ENCODE assay signal across 22 mouse cellular contexts in genomic region chr12:119386243-119386642, GRCm38 (mm10).
A peak's percentile ranks its signal among the peaks of the same experiment; 100 is the strongest.
DNase-seq lines count a peak whose midpoint lies in the region; ATAC-seq lines count a peak whose summit lies in the region.
"Had no signal": no experiment of that assay in that cellular context is flagged by ENCODE, and none has a peak within 500 bp of the region (broad histone marks: within the 10 kb centered on the region; RNA-seq: fewer than 3 reads in every experiment).

No protein-coding gene starts in this region.

- no peak overlapping the region for H3K27ac ChIP-seq in forebrain, embryonic 16.5 days (ENCODE audit: low read length)
- H3K27ac ChIP-seq: heart, adult 2 months; hindbrain, embryonic 10.5 days; hindbrain, embryonic 13.5 days; intestine, embryonic 15.5 days had no signal

- peak; percentile 41 for DNase-seq in A20 (ENCODE audit: low read depth, low spot score)
- DNase-seq in cerebellum, postnatal 4 days (ENCODE audit: low spot score in 2 of 2) = no peak
- DNase-seq in kidney, adult 11 months = no peak
- DNase-seq: adrenal gland, postnatal 10 days; adrenal gland, postnatal 36 days; cerebellum, adult 18-20 months; cerebellum, adult 9-10 months; cerebellum, postnatal 25 days; gastrocnemius, postnatal 25 days; heart, adult 2 months; kidney, adult 18-20 months had no signal

- ATAC-seq in granulocyte monocyte progenitor cell, adult 5-6 weeks (replicated peaks; ENCODE audit: poor library complexity, severe bottlenecking) = peak; percentile 66
- peak; percentile 48; the same call in 1 of the 2 replicates for ATAC-seq in megakaryocyte progenitor cell, adult 5-6 weeks (replicated peaks; ENCODE audit: poor library complexity)
- ATAC-seq in forebrain, embryonic 16.5 days = no peak
- ATAC-seq: activated CD4-positive, CD25-positive, alpha-beta regulatory T cell, adult 4 months; CD4-positive, CD25-positive, alpha-beta regulatory T cell, adult 4 months; forebrain, embryonic 14.5 days; hindbrain, embryonic 16.5 days had no signal

- no peaks in the 10 kb centered on the region for H3K27me3 ChIP-seq in forebrain, embryonic 16.5 days (replicated peaks; ENCODE audit: control insufficient read depth, insufficient read depth, low read length)
- H3K27me3 ChIP-seq: hindbrain, embryonic 13.5 days; intestine, embryonic 15.5 days had no signal

- H3K9me3 ChIP-seq in forebrain, embryonic 16.5 days (ENCODE audit: control insufficient read depth, low read length) = no peaks in the 10 kb centered on the region
- H3K9me3 ChIP-seq: hindbrain, embryonic 10.5 days; hindbrain, embryonic 13.5 days; intestine, embryonic 15.5 days had no signal

- no peaks in the 10 kb centered on the region for H3K4me1 ChIP-seq in forebrain, embryonic 16.5 days (replicated peaks; ENCODE audit: control insufficient read depth, insufficient read depth, low read length)
- H3K4me1 ChIP-seq: hindbrain, embryonic 10.5 days; hindbrain, embryonic 13.5 days had no signal

- no peak overlapping the region for H3K4me3 ChIP-seq in forebrain, embryonic 16.5 days (replicated peaks; ENCODE audit: low read length)
- H3K4me3 ChIP-seq: heart, adult 2 months; hindbrain, embryonic 10.5 days; hindbrain, embryonic 13.5 days; intestine, embryonic 15.5 days had no signal

- no peak overlapping the region for H3K4me2 ChIP-seq in forebrain, embryonic 16.5 days (ENCODE audit: low read length)
- H3K4me2 ChIP-seq: heart, embryonic 11.5 days; hindbrain, embryonic 13.5 days; intestine, embryonic 15.5 days had no signal

- no peak overlapping the region for H3K9ac ChIP-seq in forebrain, embryonic 16.5 days (replicated peaks; ENCODE audit: low read depth, low read length)
- H3K9ac ChIP-seq: hindbrain, embryonic 13.5 days; intestine, embryonic 15.5 days had no signal

- no peaks in the 10 kb centered on the region for H3K36me3 ChIP-seq in forebrain, embryonic 16.5 days (ENCODE audit: control insufficient read depth, insufficient read depth)
- H3K36me3 ChIP-seq: hindbrain, embryonic 10.5 days; hindbrain, embryonic 13.5 days; intestine, embryonic 15.5 days had no signal
